In the genomic region with DNA sequence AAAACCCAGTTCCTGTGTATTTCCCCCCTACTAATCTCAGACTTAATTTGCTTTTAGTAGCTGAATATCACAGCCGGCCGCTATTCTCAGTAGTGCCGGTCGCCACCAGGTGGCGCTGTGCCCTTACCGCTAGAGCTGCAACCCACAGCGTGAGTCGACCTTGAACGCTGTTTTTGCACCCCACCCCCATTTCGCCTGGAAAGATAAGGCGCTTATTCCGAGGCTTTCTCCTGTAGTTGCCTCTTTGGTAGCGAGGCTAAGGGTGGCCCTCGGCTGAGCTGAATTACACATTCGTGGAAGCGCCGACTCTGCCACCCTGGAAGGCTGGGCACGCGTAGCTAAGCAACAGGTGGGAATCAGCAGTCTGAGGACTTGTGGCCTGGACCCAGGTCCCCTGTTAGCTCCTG, we compare ENCODE assay signal across 7 mouse cellular contexts. TPM values are rescaled to one million over a fixed set of nuclear protein-coding genes. Genes with fewer than 3 reads are reported as not detected.
DNase-seq lines count a peak whose midpoint lies in the region; ATAC-seq lines count a peak whose summit lies in the region.

No protein-coding gene starts in this region.

- no peaks in the 10 kb centered on the region for H3K4me1 ChIP-seq in hindbrain, embryonic 14.5 days (replicated peaks; ENCODE audit: control insufficient read depth, insufficient read depth, low read length)

- no peak overlapping the region for H3K9ac ChIP-seq in hindbrain, embryonic 14.5 days

- H3K4me3 ChIP-seq in hindbrain, embryonic 14.5 days (replicated peaks; ENCODE audit: low read length) = peak overlapping the region; percentile 15

- no peak for ATAC-seq in hindbrain, embryonic 14.5 days (ENCODE audit: low FRiP score)

- H3K4me2 ChIP-seq in hindbrain, embryonic 14.5 days (replicated peaks) = peak overlapping the region; percentile 49

- no peaks in the 10 kb centered on the region for H3K9me3 ChIP-seq in hindbrain, embryonic 14.5 days (ENCODE audit: control insufficient read depth, low read length)

- H3K36me3 ChIP-seq in hindbrain, embryonic 14.5 days (replicated peaks; ENCODE audit: control insufficient read depth, insufficient read depth) = no peaks in the 10 kb centered on the region

- H3K27me3 ChIP-seq in hindbrain, embryonic 14.5 days (ENCODE audit: control insufficient read depth, insufficient read depth, low read length) = no peaks in the 10 kb centered on the region

- intact Hi-C loops in left cerebral cortex, postnatal 25 days (cut with DNase I) = no loop called here

- 16% methylated on average over 19 of the region's 19 CpGs for WGBS in hindbrain, embryonic 14.5 days

- DNase-seq in R1 (ENCODE audit: low read depth, low spot score) = peak; percentile 81
- peak; percentile 73 for DNase-seq in cerebellum, adult 9-10 months
- DNase-seq in forelimb bud, embryonic 11.5 days (ENCODE audit: low read depth, low spot score) = peak; percentile 86
- DNase-seq in hindbrain, embryonic 14.5 days (ENCODE audit: low spot score) = peak; percentile 92
- peak; percentile 69 to 76 for DNase-seq in left cerebral cortex, postnatal 25 days (ENCODE audit: low spot score in 2 of 2)
- DNase-seq in mesoderm, embryonic 11.5 days (ENCODE audit: low read depth, low spot score) = peak; percentile 90
- peak; percentile 69 for DNase-seq in right cerebral cortex, postnatal 25 days

- H3K27ac ChIP-seq in hindbrain, embryonic 14.5 days = no peak overlapping the region

RNA-seq across cellular contexts. Expression of gene Pfkl, which starts 8.9 kb away (rescaled TPM):
- 93.5 and 98.2 TPM in 2 replicates for polyA plus RNA-seq in hindbrain, embryonic 14.5 days (2014; fragmentation: Nextera tagmentation; extraction: Ambion mirVana)
- total RNA-seq in left cerebral cortex, postnatal 25 days (2021) = 100 to 1,000 TPM; 145 to 149 TPM

RNA-seq across cellular contexts. Expression of gene Dnmt3l, which starts 22.9 kb away (rescaled TPM):
- polyA plus RNA-seq in hindbrain, embryonic 14.5 days (2014; fragmentation: Nextera tagmentation; extraction: Ambion mirVana) = not detected in 2 replicates
- total RNA-seq in left cerebral cortex, postnatal 25 days (2021) = not detected

RNA-seq across cellular contexts. Expression of gene Aire, which starts 24.6 kb away (rescaled TPM):
- polyA plus RNA-seq in hindbrain, embryonic 14.5 days (2014; fragmentation: Nextera tagmentation; extraction: Ambion mirVana) = 0.09 and 0.15 TPM in 2 replicates
- not detected for total RNA-seq in left cerebral cortex, postnatal 25 days (2021)

RNA-seq across cellular contexts. Expression of gene 1810043G02Rik, which starts 40.5 kb away (rescaled TPM):
- polyA plus RNA-seq in hindbrain, embryonic 14.5 days (2014; fragmentation: Nextera tagmentation; extraction: Ambion mirVana) = 46.9 and 48.1 TPM in 2 replicates
- total RNA-seq in left cerebral cortex, postnatal 25 days (2021) = 10 to 100 TPM; 30.3 to 34.7 TPM

RNA-seq across cellular contexts. Expression of gene Trpm2, which starts 48.4 kb away (rescaled TPM):
- polyA plus RNA-seq in hindbrain, embryonic 14.5 days (2014; fragmentation: Nextera tagmentation; extraction: Ambion mirVana) = 6.3 and 6.4 TPM in 2 replicates
- 10 to 100 TPM; 32.3 to 44.9 TPM for total RNA-seq in left cerebral cortex, postnatal 25 days (2021)
